Mouse (Mus musculus) heart, embryonic 15.5 days (tissue): ENCODE data around the gene Lrrc15. TPM values are rescaled to one million over a fixed set of nuclear protein-coding genes. Genes with fewer than 3 reads are reported as not detected.
A peak's percentile ranks its signal among the peaks of the same experiment; 100 is the strongest.

Experiments
- ATAC-seq: fragments of 200-750 bp; cut with Nextera tagmentation; replicated peaks from 2 replicates; pipeline ENCODE4 v1.8.0; 2017; ENCODE audit warnings: low read depth, moderate TSS enrichment; ENCODE audit not compliant: insufficient number of reproducible peaks, insufficient read depth, low FRiP score
- H3K27ac ChIP-seq: fragments of 300-500 bp; sonication (generic); 2 replicates; pipeline ENCODE4 v1.5.1; 2015; ENCODE audit warnings: mild to moderate bottlenecking, inconsistent platforms
- H3K27me3 ChIP-seq: fragments of 300-500 bp; sonication (generic); 2 replicates; pipeline ENCODE4 v1.6.1; 2015; ENCODE audit warnings: inconsistent platforms
- H3K36me3 ChIP-seq: fragments of 300-500 bp; sonication (generic); 2 replicates; pipeline ENCODE4 v1.6.1; 2015; ENCODE audit warnings: mild to moderate bottlenecking, inconsistent platforms
- H3K4me1 ChIP-seq: fragments of 300-500 bp; sonication (generic); replicated peaks from 2 replicates; pipeline ENCODE4 v1.6.1; 2015; ENCODE audit warnings: inconsistent platforms
- H3K4me2 ChIP-seq: fragments of 300-500 bp; sonication (generic); 2 replicates; pipeline ENCODE4 v1.6.1; 2015; ENCODE audit warnings: inconsistent platforms, mild to moderate bottlenecking, moderate library complexity
- H3K4me3 ChIP-seq: fragments of 300-500 bp; sonication (generic); 2 replicates; pipeline ENCODE4 v1.5.1; 2015; ENCODE audit warnings: mild to moderate bottlenecking, inconsistent platforms
- H3K9ac ChIP-seq: fragments of 300-500 bp; sonication (generic); 2 replicates; pipeline ENCODE4 v1.6.1; 2015; ENCODE audit warnings: mild to moderate bottlenecking, inconsistent platforms
- H3K9me3 ChIP-seq: fragments of 300-500 bp; sonication (generic); replicated peaks from 2 replicates; pipeline ENCODE4 v1.6.1; 2016; ENCODE audit warnings: inconsistent platforms
- WGBS: fragments of 180-500 bp; shearing (Covaris S2); methylation state at CpG from one replicate; pipeline ENCODE4 v1.1.7; 2015; ENCODE audit warnings: mixed read lengths; 5-methylcytosine and 5-hydroxymethylcytosine counted together
- polyA plus RNA-seq: library from polyadenylated mRNA; unstranded; fragments of >200 nt; fragmentation: Nextera tagmentation; extraction: Ambion mirVana; gene quantifications from 2 replicates; pipeline ENCODE4 v1.2.1, GENCODE M21; 2015

The Lrrc15 gene
- polyA plus RNA-seq, 1 experiment from 2014 or later: 0.26 TPM

DNA sequence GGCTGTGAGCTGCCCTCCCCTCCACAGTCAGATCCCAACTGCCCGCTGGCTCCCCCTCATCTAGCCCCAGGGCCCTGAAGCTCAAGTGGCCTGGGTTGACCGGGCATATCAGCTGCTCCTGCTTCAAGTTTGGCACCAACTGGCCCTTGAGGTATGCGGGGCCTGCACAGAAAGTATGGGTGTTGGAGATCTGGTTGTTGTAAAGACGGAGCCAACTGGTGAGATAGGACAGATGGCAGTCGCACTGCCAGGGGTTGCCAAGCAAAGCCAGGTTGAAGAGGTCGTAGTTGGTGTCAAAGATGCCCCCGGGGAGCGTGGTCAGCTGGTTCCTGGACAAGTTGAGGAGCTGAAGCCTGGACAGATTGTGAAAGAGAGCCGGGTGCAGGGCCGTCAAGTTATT, 23.6 kb downstream of the Lrrc15 start:
- peaks cover 11% of the 10 kb centered on the region for H3K4me1 ChIP-seq
- no peak overlapping the region for H3K4me2 ChIP-seq
- 0 out of 2 replicates have a peak, but pooled peaks cover 9% of the 10 kb centered on the region for H3K27me3 ChIP-seq
- H3K36me3 ChIP-seq: no peaks in the 10 kb centered on the region
- 0 out of 2 replicates have a peak, but pooled peaks have one; percentile 19 for ATAC-seq
- no peak overlapping the region for H3K9ac ChIP-seq
- H3K27ac ChIP-seq: no peak overlapping the region
- H3K9me3 ChIP-seq: no peaks in the 10 kb centered on the region
- no peak overlapping the region for H3K4me3 ChIP-seq
- WGBS: 49% methylated on average over 10 of the region's 10 CpGs

DNA sequence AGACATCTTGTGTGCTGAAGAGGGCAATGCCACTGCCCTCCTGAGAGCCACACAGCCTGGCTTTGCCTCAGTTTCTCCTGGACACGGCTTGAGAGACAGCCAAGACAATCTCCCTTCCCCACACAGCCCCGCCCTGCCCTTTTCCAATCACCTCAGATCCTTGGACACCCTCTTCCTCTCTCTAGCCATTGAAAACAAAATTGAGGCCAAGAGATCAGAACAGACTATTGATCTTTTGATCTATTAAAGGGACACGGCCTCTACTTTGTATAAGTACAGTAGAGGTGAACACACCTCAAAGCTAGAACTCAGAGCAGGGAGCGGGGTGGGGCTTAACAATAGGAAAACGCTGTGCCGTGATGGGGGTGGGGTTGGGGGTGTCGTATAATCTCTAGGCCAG, 24.6 kb downstream of the Lrrc15 start:
- 87% methylated on average over 7 of the region's 7 CpGs for WGBS
- H3K4me3 ChIP-seq: no peak overlapping the region
- ATAC-seq: no peak
- 0 out of 2 replicates have a peak, but pooled peaks cover 9% of the 10 kb centered on the region for H3K27me3 ChIP-seq
- H3K9ac ChIP-seq: no peak overlapping the region
- no peak overlapping the region for H3K4me2 ChIP-seq
- no peaks in the 10 kb centered on the region for H3K36me3 ChIP-seq
- H3K27ac ChIP-seq: no peak overlapping the region
- H3K4me1 ChIP-seq: peaks cover 11% of the 10 kb centered on the region
- no peaks in the 10 kb centered on the region for H3K9me3 ChIP-seq

DNA sequence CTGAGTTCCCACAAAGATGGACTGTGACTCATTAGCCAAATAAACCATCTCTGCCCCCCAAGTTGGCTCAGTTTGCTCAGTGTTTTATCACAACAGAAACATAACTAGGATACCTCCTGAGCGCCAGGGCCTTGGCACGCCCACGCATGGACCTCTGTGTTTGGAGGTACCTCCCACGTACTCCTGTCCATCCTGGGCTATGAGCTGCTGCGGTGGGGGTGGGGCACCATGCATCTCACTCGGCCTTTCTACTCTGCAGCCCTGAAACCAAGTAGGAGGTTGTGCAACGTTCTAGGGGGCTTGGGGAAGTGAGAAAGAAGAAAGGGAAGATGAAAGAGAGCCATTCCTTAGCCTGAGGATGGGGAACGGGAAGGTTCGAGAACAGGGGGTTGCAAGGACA, 25.3 kb downstream of the Lrrc15 start:
- no peak for ATAC-seq
- WGBS: 68% methylated on average over 9 of the region's 9 CpGs
- Histone ChIP-seq H3K4me2 (no peak overlapping the region), H3K9ac (no peak overlapping the region), H3K9me3 (no peaks in the 10 kb centered on the region), H3K36me3 (no peaks in the 10 kb centered on the region), H3K27me3 (0 out of 2 replicates have a peak, but pooled peaks cover 9% of the 10 kb centered on the region), H3K27ac (no peak overlapping the region), H3K4me3 (no peak overlapping the region), H3K4me1 (peaks cover 11% of the 10 kb centered on the region)

- Histone ChIP-seq H3K36me3 (no peaks in the 10 kb centered on the region), H3K9me3 (no peaks in the 10 kb centered on the region), H3K27ac (no peak overlapping the region), H3K27me3 (peaks cover 14% of the 10 kb centered on the region; the same call in 1 of the 2 replicates), H3K4me3 (no peak overlapping the region), H3K4me1 (peaks cover 17% of the 10 kb centered on the region), H3K9ac (no peak overlapping the region), H3K4me2 (no peak overlapping the region)
- WGBS: 62% methylated on average over 7 of the region's 7 CpGs
- no peak for ATAC-seq
Observed at GRCm38 (mm10) chr16:30255061-30255460, 28.0 kb downstream of the Lrrc15 start.

DNA sequence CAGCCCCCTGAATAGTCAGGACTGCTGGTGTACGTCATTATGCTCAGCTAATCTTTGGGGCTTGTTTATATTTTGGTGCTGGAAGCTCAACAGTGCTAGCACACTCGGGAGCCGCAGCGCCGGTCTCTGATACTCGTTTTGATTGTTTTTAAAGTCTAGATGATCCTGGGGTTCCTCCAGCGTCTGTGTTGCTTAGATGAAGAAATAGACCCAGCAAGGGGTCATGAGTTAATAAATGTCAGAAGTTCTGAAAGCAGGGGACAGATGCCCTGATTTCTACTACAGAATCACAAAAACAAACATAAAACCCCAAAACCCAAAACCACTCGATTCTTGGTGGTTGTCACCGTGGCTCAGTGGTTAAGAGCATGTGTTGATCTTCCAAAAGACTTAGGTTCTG, 29.2 kb downstream of the Lrrc15 start:
- no peak overlapping the region for H3K27ac ChIP-seq
- no peak overlapping the region for H3K4me2 ChIP-seq
- peaks cover 10% of the 10 kb centered on the region for H3K4me1 ChIP-seq
- ATAC-seq: no peak
- WGBS: 76% methylated on average over 9 of the region's 9 CpGs
- H3K27me3 ChIP-seq: peaks cover 14% of the 10 kb centered on the region; the same call in 1 of the 2 replicates
- H3K4me3 ChIP-seq: no peak overlapping the region
- H3K9ac ChIP-seq: no peak overlapping the region
- no peaks in the 10 kb centered on the region for H3K36me3 ChIP-seq
- no peaks in the 10 kb centered on the region for H3K9me3 ChIP-seq

GRCm38 (mm10) chr16:30253374-30253773, 29.7 kb downstream of the Lrrc15 start:
- Histone ChIP-seq H3K4me1 (peaks cover 10% of the 10 kb centered on the region), H3K27me3 (peaks cover 14% of the 10 kb centered on the region; the same call in 1 of the 2 replicates), H3K36me3 (no peaks in the 10 kb centered on the region), H3K4me2 (no peak overlapping the region), H3K27ac (no peak overlapping the region), H3K4me3 (no peak overlapping the region), H3K9ac (no peak overlapping the region), H3K9me3 (no peaks in the 10 kb centered on the region)
- WGBS: 88% methylated on average over 4 of the region's 4 CpGs
- ATAC-seq: no peak

- H3K27ac ChIP-seq: no peak overlapping the region
- peak overlapping the region; percentile 28 for H3K4me3 ChIP-seq
- WGBS: 2% methylated on average over 21 of the region's 21 CpGs
- peaks cover 14% of the 10 kb centered on the region; the same call in 1 of the 2 replicates for H3K27me3 ChIP-seq
- H3K9ac ChIP-seq: peak overlapping the region; percentile 29; the same call in 1 of the 2 replicates
- H3K4me1 ChIP-seq: peaks cover 10% of the 10 kb centered on the region
- ATAC-seq: peak; percentile 53; the same call in 1 of the 2 replicates
- H3K9me3 ChIP-seq: no peaks in the 10 kb centered on the region
- H3K4me2 ChIP-seq: peak overlapping the region; percentile 58
- H3K36me3 ChIP-seq: no peaks in the 10 kb centered on the region
Observed at GRCm38 (mm10) chr16:30252003-30252418, 31.0 kb downstream of the Lrrc15 start.

GRCm38 (mm10) chr16:30244037-30244700, 38.9 kb downstream of the Lrrc15 start:
- ATAC-seq: no peak
- 65% methylated on average over 12 of the region's 12 CpGs for WGBS
- no peak overlapping the region for H3K9ac ChIP-seq
- H3K27ac ChIP-seq: no peak overlapping the region
- H3K4me2 ChIP-seq: no peak overlapping the region
- H3K4me1 ChIP-seq: peaks cover 14% of the 10 kb centered on the region
- peaks cover 6% of the 10 kb centered on the region for H3K27me3 ChIP-seq
- H3K9me3 ChIP-seq: no peaks in the 10 kb centered on the region
- H3K36me3 ChIP-seq: no peaks in the 10 kb centered on the region
- no peak overlapping the region for H3K4me3 ChIP-seq

DNA sequence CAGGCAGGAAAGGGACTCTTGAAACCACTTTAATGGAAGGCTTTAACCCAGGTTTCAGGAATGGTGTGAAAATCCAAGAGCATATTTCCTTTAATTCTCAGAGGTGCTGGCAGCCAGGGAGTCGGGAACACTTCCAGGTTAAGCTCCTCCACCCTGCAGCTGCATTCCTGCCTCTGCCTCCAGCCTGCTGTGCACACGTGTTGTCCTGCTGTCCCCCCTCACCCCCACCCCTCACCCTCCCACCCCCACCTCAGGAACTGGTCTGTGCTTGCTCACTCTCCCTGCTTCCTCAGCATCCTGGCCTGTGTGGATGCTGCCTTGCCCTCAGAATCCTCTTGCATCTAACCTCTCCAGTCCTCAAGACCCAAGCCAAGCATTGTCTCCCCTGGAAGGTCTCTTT, 41.4 kb downstream of the Lrrc15 start:
- Histone ChIP-seq H3K9ac (no peak overlapping the region), H3K4me3 (no peak overlapping the region), H3K36me3 (no peaks in the 10 kb centered on the region), H3K27me3 (peaks cover 26% of the 10 kb centered on the region), H3K27ac (no peak overlapping the region), H3K9me3 (no peaks in the 10 kb centered on the region), H3K4me2 (0 out of 2 replicates have a peak overlapping the region, but pooled peaks have one; percentile 29), H3K4me1 (peaks cover 14% of the 10 kb centered on the region)
- no peak for ATAC-seq
- 18% methylated on average over 2 of the region's 2 CpGs for WGBS

GRCm38 (mm10) chr16:30238791-30239190, 44.3 kb downstream of the Lrrc15 start:
- Histone ChIP-seq H3K36me3 (no peaks in the 10 kb centered on the region), H3K9me3 (no peaks in the 10 kb centered on the region), H3K4me2 (no peak overlapping the region), H3K9ac (no peak overlapping the region), H3K4me1 (peaks cover 27% of the 10 kb centered on the region), H3K27me3 (peaks cover 35% of the 10 kb centered on the region), H3K27ac (no peak overlapping the region), H3K4me3 (no peak overlapping the region)
- WGBS: 72% methylated on average over 6 of the region's 6 CpGs
- no peak for ATAC-seq

DNA sequence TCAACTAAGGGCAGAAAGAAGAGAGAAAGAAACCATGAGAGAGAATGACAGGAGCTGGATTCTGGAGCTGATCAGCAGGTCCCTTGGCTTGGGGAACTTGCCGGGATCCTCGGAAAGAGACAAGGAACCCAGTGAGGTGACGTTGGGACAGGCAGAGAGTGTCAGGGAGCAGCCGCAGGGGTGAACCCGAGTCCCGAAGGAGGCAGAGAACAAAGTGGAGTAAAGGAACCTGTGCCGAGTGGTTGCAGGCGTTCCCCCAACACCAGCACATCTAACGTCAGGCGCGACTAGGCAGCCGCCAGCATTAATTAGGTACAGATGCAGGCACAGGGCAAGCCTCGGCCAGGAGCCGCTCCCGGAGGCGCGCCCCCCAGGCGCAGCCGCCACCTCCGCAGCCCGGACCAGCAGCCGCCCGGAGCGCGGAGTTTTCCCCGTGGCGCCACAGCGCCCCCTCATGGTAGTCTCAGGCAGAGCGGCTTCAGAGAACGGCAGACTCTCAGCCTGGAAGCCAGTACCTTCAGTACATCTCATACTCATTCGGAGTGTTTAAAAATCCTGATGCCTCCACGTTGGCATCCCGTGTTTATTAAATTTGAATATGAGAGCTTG, 46.9 kb downstream of the Lrrc15 start:
- Histone ChIP-seq H3K4me1 (peaks cover 13% of the 10 kb centered on the region), H3K9ac (peak overlapping the region; percentile 33), H3K27ac (peak overlapping the region; percentile 31; the same call in 1 of the 2 replicates), H3K4me2 (peak overlapping the region; percentile 87), H3K36me3 (no peaks in the 10 kb centered on the region), H3K27me3 (peaks cover 55% of the 10 kb centered on the region), H3K4me3 (peak overlapping the region; percentile 51), H3K9me3 (no peaks in the 10 kb centered on the region)
- WGBS: under 1% methylated on average over 33 of the region's 33 CpGs
- ATAC-seq: peak; percentile 82
